Mouse (Mus musculus) v-Abl transformed pro-B cells (cell line): Measurements from ENCODE around the gene 1700001P01Rik.

ENCODE experiments used
- in situ Hi-C, 2 experiments: fragments of 400-800 bp; cut with MboI; formaldehyde crosslinking; loops; one replicate each; pipeline ENCODE4 v1.15.1; 2025; ENCODE audit not compliant: unreplicated experiment in 2 of 2

Gene 1700001P01Rik

DNA sequence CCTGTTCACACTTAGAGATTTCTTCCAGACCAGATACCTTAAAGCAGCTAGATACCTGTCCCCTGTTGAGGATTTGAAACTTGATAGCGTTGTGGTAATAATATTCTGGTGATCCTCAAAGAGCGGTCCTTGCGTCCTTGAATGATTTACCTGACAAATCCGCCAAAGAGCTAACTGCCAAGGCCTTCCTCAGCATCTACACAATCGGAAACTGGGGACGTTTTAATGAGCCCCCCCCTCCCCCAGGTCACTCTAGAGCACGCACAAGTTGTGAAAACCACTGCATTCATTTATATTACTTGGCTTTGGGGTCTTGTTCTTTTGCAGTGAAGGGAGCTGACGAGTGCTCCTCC is 22.3 kb upstream of the 1700001P01Rik start:
- in situ Hi-C loops: loop anchor here (5.0 to 25.0 kb wide), 4 partner anchors 84 to 789 kb away; partner anchors contain the start of genes Fbxo47 (in 2 of the 2), Lrrc3c (in 1 of the 2), Ormdl3 (in 1 of the 2) and Pcgf2 (in 1 of the 2)

DNA sequence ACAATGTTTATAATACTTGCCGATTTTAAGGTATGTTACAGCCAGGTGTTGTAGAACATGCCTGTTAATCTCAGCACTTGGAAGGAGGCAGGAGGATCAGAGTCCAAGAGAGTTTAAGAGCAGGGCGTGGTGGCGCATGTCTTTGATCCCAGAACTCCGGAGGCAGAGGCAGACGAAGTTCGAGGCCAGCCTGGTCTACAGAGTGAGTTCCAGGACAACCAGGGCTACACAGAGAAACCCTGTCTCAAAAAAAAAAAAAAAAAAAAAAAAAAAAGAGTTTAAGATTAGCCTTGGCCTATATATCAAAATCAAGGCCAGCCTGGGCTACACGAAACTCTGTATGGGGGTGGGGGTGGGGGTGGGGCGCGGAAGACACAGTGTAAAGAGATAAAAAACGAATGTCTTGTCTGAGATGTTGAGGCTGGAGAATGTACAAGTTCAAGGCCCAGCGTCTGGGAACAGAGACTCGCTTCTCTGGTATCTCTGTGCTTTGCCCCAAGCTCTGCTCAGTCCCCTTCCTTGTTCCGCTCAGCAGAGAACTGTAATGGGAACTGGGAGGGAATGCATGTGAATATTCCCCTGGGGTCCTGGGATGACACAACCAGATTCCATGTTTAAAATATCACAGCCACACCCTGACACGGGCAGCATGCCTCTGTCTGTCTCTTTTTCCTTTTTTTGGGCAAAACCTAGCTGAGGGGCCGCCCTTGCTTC is 21.8 kb upstream of the 1700001P01Rik start:
- in situ Hi-C loops: loop anchor here (5.0 to 25.0 kb wide), 4 partner anchors 85 to 790 kb away; partner anchors contain the start of genes Fbxo47 (in 2 of the 2), Lrrc3c (in 1 of the 2), Ormdl3 (in 1 of the 2) and Pcgf2 (in 1 of the 2)

- in situ Hi-C loops: loop anchor here (5.0 to 25.0 kb wide), 4 partner anchors 85 to 790 kb away; partner anchors contain the start of genes Fbxo47 (in 2 of the 2), Lrrc3c (in 1 of the 2), Ormdl3 (in 1 of the 2) and Pcgf2 (in 1 of the 2)
Observed at GRCm38 (mm10) chr11:97796910-97797309, 21.2 kb upstream of the 1700001P01Rik start.

DNA sequence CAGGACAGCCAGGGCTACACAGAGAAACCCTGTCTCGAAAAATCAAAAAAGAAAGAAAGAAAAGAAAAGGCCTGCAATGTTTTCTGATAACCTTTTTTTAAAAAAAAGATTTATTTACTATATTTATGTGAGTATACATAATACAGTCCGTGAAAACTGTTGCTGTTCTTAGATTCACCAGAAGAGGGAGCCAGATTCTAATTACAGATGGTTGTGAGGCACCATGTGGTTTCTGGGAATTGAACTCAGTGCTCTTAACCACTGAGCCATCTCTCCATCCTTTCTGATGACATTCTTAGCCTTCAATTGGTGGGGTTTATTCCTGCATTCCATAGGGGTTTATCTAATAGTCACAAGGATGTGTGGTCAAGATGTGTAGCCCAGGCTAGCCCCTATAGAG is 17.4 kb upstream of the 1700001P01Rik start:
- in situ Hi-C loops: loop anchor here in 1 of 2 experiments (25.0 kb wide), 1 partner anchor 794 kb away; the partner anchor contains the start of genes Lrrc3c and Ormdl3

- in situ Hi-C loops: loop anchor here in 1 of 2 experiments (25.0 kb wide), 1 partner anchor 796 kb away; the partner anchor contains the start of genes Lrrc3c and Ormdl3
Observed at GRCm38 (mm10) chr11:97790778-97791438, 15.2 kb upstream of the 1700001P01Rik start.

GRCm38 (mm10) chr11:97789727-97790126 is 14.0 kb upstream of the 1700001P01Rik start:
- in situ Hi-C loops: loop anchor here in 1 of 2 experiments (25.0 kb wide), 1 partner anchor 798 kb away; the partner anchor contains the start of genes Lrrc3c and Ormdl3

DNA sequence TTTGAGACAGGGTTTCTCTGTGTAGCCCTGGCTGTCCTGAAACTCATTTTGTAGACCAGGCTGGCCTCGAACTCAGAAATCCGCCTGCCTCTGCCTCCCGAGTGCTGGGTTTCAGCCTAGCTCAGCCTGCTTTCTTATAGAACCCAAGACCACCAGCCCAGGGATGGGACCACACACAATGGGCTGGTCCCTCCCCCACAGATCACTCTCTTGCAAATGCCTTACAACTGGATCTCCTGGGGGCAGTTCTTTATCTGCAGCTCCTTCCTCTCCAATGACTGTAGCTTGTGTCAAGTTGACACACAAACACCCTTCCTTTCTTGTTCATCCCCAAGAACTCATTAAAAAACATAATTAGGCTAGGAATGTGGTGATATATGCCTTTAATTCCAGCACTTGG is 12.2 kb upstream of the 1700001P01Rik start:
- in situ Hi-C loops: loop anchor here in 1 of 2 experiments (25.0 kb wide), 1 partner anchor 799 kb away; the partner anchor contains the start of genes Lrrc3c and Ormdl3

DNA sequence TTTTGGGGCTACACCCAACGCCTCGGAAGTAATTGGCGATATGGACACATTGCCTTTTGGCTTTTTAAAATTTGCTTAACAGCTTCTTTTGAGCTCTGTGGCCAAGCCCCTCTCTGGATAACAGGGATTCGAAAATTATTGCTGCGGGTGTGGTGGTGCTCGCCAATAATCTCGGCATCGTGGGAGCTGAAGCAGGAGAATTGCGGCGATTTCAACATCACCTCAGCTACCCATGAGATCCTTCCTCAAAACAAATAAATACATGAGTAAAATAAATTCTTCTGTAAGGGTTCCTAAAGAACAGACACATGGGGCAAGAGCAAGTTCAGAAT is 6.8 kb upstream of the 1700001P01Rik start:
- in situ Hi-C loops: loop anchor here in 1 of 2 experiments (25.0 kb wide), 1 partner anchor 805 kb away; the partner anchor contains the start of genes Lrrc3c and Ormdl3

DNA sequence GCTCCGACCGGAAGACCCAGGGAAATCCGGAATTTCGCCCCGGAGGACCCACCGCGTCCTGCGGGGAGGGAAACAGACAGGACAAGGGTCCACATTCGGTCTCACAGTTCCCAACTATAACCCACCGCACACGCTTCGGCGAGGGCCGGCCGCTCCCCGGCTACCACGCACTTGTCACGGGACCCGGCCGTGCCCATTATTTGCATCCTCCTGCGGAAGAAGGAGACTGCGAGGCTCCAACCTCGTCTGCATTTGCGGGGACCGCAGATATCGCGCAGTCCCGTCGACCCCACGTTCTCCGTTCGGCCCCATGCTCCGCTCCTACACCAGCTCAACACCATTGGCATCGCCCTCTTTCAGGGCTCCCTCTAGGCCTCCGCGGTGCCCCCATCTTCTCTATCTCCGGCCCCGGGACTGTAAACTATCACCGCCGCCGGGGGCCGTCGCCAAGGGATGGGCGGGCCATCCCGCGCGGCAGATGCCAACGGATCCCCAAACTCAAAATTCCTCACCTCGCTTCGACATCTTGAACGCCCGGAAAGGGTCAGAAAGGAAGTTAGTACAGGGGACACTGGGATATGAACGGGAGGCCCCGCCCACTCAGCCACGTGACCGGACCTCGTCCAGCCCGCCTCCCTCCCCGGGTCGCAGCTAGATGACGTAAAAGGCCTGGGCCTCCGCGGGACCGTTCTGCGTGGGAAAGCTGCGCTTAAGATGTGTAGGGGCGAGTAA is 6.3 kb upstream of the 1700001P01Rik start, which contains the start of gene Rpl23:
Gene Rpl23 (minus strand): TSS at position 606 of the 732 bp plus-strand sequence.
- in situ Hi-C loops: loop anchor here in 1 of 2 experiments (25.0 kb wide), 1 partner anchor 805 kb away; the partner anchor contains the start of genes Lrrc3c and Ormdl3

DNA sequence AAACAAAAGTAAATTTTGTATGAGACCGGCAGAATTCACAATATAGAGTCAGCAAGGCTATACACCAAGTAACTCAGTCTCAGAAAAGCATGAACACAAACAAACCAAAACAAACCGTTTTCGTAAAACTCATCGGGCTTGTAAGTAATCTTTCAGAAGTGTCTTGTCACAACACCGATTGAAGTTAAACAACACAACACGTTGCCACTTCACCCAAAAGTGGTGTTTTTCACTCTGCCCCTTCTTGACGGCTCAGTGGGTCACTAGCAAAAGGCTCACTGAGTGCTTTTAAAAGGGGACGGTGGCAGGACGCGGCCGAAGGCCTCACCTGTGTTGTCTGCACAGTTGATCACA is 5.7 kb upstream of the 1700001P01Rik start:
- in situ Hi-C loops: loop anchor here in 1 of 2 experiments (25.0 kb wide), 1 partner anchor 806 kb away; the partner anchor contains the start of genes Lrrc3c and Ormdl3

DNA sequence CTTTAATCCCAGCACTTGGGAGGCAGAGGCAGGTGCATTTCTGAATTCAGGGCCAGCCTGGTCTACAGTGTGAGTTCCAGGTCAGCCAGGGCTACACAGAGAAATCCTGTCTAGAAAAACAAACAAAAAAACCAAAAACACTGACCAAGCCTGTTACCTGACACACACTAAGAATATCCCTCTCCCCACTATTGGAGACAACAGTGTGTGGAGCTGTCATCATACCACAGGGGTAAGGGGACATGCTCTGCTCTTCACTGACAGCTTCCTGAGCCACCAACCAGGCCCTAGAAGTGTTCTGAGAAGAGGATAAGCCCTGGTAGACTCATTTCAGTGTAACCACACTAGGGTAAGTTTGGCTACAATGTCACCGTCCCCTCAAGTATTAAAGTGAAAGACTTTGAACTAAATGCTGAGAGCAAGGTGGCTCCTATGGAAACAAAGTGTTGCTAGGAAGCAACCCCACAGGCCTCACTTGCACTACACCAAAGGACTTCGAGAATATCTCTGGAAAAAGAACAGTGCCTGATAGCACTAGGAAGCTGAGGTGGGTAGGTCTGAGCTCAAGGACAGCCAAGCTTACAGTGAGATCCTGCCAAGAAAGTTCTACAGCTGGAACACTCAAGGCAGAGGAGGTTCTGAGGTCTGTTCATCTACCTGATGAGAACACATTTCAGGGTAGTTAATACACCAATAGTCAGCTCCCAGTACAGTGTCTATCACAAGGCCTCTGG is 4.4 kb upstream of the 1700001P01Rik start:
- in situ Hi-C loops: loop anchor here in 1 of 2 experiments (25.0 kb wide), 1 partner anchor 807 kb away; the partner anchor contains the start of genes Lrrc3c and Ormdl3

- in situ Hi-C loops: loop anchor here in 1 of 2 experiments (25.0 kb wide), 1 partner anchor 808 kb away; the partner anchor contains the start of genes Lrrc3c and Ormdl3
Observed at GRCm38 (mm10) chr11:97778918-97779317, 3.2 kb upstream of the 1700001P01Rik start.

DNA sequence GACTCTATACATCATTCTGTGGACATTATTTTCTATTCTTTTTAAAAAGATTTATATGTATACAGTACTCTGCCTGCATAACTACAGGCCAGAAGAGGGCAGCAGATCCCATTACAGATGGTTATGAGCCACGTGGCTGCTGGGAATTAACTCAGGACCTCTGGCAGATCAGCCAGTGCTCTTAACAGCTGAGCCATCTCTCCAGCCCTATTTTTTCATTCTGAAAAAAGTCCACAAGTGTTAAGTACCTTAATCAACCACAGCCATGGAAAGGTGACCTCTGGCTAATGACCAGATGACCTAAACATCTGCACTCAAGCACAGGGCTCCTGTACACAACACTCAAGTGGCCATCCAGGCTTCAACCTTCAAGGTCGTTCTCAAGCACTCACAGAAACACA is 1.4 kb upstream of the 1700001P01Rik start:
- in situ Hi-C loops: loop anchor here in 1 of 2 experiments (25.0 kb wide), 1 partner anchor 810 kb away; the partner anchor contains the start of genes Lrrc3c and Ormdl3

- in situ Hi-C loops: loop anchor here in 1 of 2 experiments (25.0 kb wide), 1 partner anchor 811 kb away; the partner anchor contains the start of genes Lrrc3c and Ormdl3
Observed at GRCm38 (mm10) chr11:97776497-97777128, 895 bp upstream of the 1700001P01Rik start.

DNA sequence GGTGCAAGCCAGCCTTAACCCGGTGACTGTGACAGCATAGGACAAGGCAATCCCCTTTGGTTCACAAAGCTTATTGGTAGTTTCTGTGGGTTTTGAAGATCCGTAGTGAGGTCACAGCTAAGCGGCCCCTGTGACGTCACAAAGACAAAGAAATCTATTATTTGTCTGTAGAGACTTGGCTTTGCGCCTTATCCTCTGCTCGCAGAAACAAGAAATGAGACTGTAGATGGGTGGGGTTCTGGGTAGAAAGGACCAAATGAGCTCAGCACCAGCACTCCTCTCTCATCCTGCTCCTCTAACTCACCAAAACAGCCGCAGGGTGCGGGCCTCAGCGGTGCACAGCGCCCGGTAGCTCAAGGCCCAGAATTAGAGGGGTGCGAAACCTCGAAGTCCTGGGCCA is 532 bp downstream of the 1700001P01Rik start:
- in situ Hi-C loops: loop anchor here in 1 of 2 experiments (25.0 kb wide), 1 partner anchor 812 kb away; the partner anchor contains the start of genes Lrrc3c and Ormdl3

DNA sequence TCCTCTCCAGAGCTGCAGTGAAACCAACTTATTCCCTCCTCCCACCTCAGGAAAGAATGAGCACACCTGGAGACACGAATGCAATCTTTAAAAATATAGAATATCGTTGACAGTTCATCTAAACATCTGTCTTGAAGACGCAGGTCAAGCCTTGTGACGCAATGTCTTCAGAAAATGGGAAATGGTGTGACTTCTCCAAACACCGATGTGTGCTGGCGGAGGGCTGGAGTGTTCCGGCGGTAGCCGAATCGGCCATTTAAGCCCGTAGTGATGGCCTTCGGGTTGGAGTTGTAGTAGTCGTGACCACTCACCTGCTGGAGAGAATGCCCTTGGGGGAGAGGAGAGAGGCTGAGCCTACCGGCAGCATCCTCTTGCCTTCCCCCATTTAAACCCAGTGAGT is 4.3 kb downstream of the 1700001P01Rik start:
- in situ Hi-C loops: no loop called here

DNA sequence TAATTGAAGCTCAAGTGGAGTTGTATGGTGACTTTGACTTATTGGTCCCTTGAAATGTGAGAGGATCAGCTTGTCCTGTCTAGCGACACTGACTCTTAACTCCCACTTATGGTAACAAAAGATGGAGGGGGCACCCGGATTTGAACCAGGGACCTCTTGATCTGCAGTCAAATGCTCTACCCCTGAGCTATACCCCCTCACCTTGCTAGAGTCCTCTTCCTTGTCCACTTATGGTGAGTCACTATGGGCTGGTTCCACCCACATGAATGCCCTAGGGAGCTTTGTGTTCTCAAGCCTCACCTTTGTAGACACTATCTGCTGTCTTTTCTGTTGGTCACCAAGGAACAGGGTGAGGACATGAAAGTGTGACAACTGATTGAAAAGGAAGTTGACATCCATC is 6.0 kb downstream of the 1700001P01Rik start:
- in situ Hi-C loops: no loop called here

DNA sequence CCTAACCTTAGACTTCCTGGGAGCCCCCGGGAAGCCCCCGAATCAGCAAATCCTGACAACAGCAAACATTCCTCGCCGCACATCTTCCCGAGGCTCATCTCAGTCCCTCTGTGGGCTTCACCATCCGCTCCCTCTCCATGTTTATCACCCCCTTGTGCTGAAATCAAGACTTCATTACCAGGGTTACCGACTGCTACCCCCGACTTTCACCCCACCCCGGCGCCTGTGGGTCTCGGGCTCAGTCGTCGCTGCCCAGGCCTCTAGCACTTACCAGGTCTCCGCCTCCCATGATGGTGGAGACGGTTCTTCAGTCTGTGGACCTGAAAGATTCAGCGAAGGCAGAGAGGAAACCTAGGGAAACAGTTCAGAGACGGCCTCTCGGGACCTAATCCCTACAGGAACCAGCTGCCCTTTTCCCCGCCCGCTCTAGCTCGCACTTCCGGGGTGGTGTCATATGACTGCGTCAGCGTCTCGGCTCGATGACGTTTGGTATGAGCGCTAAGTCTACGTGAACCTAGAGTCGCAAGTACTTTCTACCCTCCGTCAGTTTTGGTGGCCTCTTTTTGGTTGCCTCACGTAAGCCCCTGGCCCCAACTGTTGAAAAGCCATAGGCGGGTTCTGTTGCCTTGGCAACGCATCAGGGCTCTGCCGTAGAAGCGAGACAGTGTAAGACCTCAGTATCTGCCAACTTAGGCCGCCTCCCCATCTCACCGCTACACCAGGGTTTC is 9.4 kb downstream of the 1700001P01Rik start, which contains the start of gene Cwc25:
Gene Cwc25 (minus strand): TSS at position 403 of the 728 bp plus-strand sequence.
- in situ Hi-C loops: no loop called here
